Mouse (Mus musculus) liver, embryonic 14.5 days (tissue): ENCODE results near the gene Spp2.
A peak's percentile ranks its signal among the peaks of the same experiment; 100 is the strongest.

Experiments
- CTCF ChIP-seq: IDR thresholded peaks from 2 replicates; pipeline ENCODE4 v1.5.1; 2016; ENCODE audit warnings: antibody characterized with exemption, low read depth, control low read depth
- EP300 ChIP-seq: IDR thresholded peaks from 2 replicates; pipeline ENCODE4 v1.6.1; 2016; ENCODE audit warnings: antibody characterized with exemption, low read depth

DNA sequence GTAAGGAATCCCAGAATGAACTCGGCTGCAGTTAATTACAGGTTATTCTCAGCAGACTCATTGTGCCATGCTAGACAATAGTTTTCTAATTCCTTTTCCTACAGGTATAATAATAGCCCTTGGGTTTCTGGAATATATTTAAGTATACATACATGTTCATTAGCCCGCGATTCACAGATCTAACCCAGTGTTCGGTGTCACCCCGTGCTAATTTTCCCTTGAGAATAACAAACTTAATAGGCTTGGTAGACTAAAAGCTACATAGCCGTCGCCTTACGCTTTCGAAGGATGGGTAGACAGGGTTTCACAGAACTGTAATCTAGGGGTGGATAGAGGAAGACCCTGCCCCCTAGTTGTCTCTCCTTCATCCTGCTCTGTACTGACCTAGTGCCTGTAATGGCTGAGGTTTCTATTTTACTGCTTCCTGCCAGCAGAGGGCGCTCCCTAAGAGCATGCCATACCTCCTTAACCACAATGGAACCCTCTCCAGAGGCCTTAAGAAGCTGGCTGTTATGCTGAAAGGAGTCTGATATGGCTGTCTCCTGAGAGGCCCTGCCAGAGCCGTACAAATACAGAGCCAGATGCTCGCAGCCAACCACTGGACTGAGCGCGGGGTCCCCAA is 49.8 kb downstream of the Spp2 start:
- peak; percentile 89 for TF ChIP-seq CTCF
- no peak for TF ChIP-seq EP300
